In genomic region chr13:107925470-107925869, GRCm38 (mm10) we compare ENCODE assay signal across 19 mouse cellular contexts.
DNase-seq lines count a peak whose midpoint lies in the region; ATAC-seq and TF ChIP-seq lines count a peak whose summit lies in the region.
"Had no signal": no experiment of that assay in that cellular context is flagged by ENCODE, and none has a peak within 500 bp of the region (broad histone marks: within the 10 kb centered on the region; RNA-seq: fewer than 3 reads in every experiment).

No protein-coding gene starts in this region.

- H3K4me1 ChIP-seq in liver, adult 2 months (ENCODE audit: control insufficient read depth, insufficient read depth, low read length): peaks cover 6% of the 10 kb centered on the region; the same call in 1 of the 2 replicates
- H3K4me1 ChIP-seq in liver, postnatal 0 days (ENCODE audit: insufficient read depth): no peaks in the 10 kb centered on the region
- peaks cover 6% of the 10 kb centered on the region; the same call in 1 of the 2 replicates for H3K4me1 ChIP-seq in stomach, postnatal 0 days (replicated peaks; ENCODE audit: control insufficient read depth, insufficient read depth)
- H3K4me1 ChIP-seq: liver, embryonic 12.5 days had no signal

- no peaks in the 10 kb centered on the region for H3K36me3 ChIP-seq in liver, adult 2 months (ENCODE audit: control insufficient read depth, insufficient read depth, low read length)
- H3K36me3 ChIP-seq in liver, postnatal 0 days (replicated peaks; ENCODE audit: insufficient read depth, low read length): no peaks in the 10 kb centered on the region
- no peaks in the 10 kb centered on the region for H3K36me3 ChIP-seq in stomach, postnatal 0 days (ENCODE audit: control insufficient read depth, insufficient read depth, low read length)
- H3K36me3 ChIP-seq: heart, embryonic 10.5 days; hindbrain, embryonic 15.5 days; liver, embryonic 12.5 days had no signal

- H3K4me2 ChIP-seq in liver, postnatal 0 days (ENCODE audit: low read depth, low read length): no peak overlapping the region
- H3K4me2 ChIP-seq in stomach, postnatal 0 days (replicated peaks; ENCODE audit: low read depth): no peak overlapping the region
- H3K4me2 ChIP-seq: hindbrain, embryonic 15.5 days; liver, embryonic 12.5 days had no signal

- no peak for TF ChIP-seq POLR2A in liver, adult 2 months (IDR thresholded peaks at IDR 0.05; ENCODE audit: extremely low read depth, insufficient read depth, low read length)

- TF ChIP-seq CTCF in liver, adult 2 months (IDR thresholded peaks at IDR 0.05; ENCODE audit: low read depth, low read length): no peak
- no peak for TF ChIP-seq CTCF in liver, postnatal 0 days (IDR thresholded peaks at IDR 0.05; ENCODE audit: low read depth)
- TF ChIP-seq CTCF in stomach, postnatal 0 days (IDR thresholded peaks at IDR 0.05; ENCODE audit: low read depth): no peak

- ATAC-seq in liver, postnatal 0 days: no peak
- ATAC-seq in stomach, postnatal 0 days (ENCODE audit: low FRiP score, low TSS enrichment): peak; percentile 40; the same call in 1 of the 2 replicates
- ATAC-seq: liver, embryonic 12.5 days; midbrain, embryonic 16.5 days had no signal

- 54% methylated on average over 8 of the region's 8 CpGs for WGBS in liver, adult 2 months
- 77% methylated on average over 8 of the region's 8 CpGs for WGBS in liver, postnatal 0 days (ENCODE audit: insufficient replicate concordance)
- WGBS in stomach, postnatal 0 days: 63% methylated on average over 8 of the region's 8 CpGs

- TF ChIP-seq EP300 in liver, postnatal 0 days (IDR thresholded peaks at IDR 0.05; ENCODE audit: low read depth): no peak
- TF ChIP-seq EP300 in stomach, postnatal 0 days (optimal IDR thresholded peaks at IDR 0.05): peak; percentile 43

- H3K27ac ChIP-seq in liver, adult 2 months (replicated peaks; ENCODE audit: insufficient read depth, low read depth, low read length): no peak overlapping the region
- H3K27ac ChIP-seq in liver, postnatal 0 days (ENCODE audit: low read depth): no peak overlapping the region
- peak overlapping the region; percentile 56; the same call in 1 of the 2 replicates for H3K27ac ChIP-seq in stomach, postnatal 0 days (replicated peaks)
- H3K27ac ChIP-seq: heart, embryonic 10.5 days; hindbrain, embryonic 15.5 days; liver, embryonic 12.5 days had no signal

- peak; percentile 8 for DNase-seq in adrenal gland, adult 2 months
- no peak for DNase-seq in adrenal gland, adult 18-20 months (ENCODE audit: low spot score in 2 of 2)
- peak; percentile 59 for DNase-seq in liver, adult 2 months (ENCODE audit: extremely low read depth, low read depth, low spot score)
- no peak for DNase-seq in liver, postnatal 0 days
- DNase-seq in urinary bladder, postnatal 36 days (ENCODE audit: low spot score in 2 of 2): peak; percentile 26
- DNase-seq in urinary bladder, postnatal 4 days (ENCODE audit: low spot score in 2 of 2): no peak
- no peak for DNase-seq in stomach, postnatal 0 days (ENCODE audit: low spot score)
- no peak for DNase-seq in right cerebral cortex, postnatal 25 days
- DNase-seq: adrenal gland, postnatal 14 days; cerebellum, adult 11-12 months; cerebellum, postnatal 25 days; gastrocnemius, postnatal 36 days; heart, postnatal 10 days; kidney, adult 18-20 months had no signal

- H3K79me2 ChIP-seq in liver, adult 2 months (ENCODE audit: control insufficient read depth, insufficient read depth, low read length): no peaks in the 10 kb centered on the region

- no peak overlapping the region for H3K9ac ChIP-seq in liver, adult 2 months (ENCODE audit: low read depth, low read length)
- no peak overlapping the region for H3K9ac ChIP-seq in liver, postnatal 0 days (replicated peaks)
- no peak overlapping the region for H3K9ac ChIP-seq in stomach, postnatal 0 days (ENCODE audit: low read length)
- H3K9ac ChIP-seq: hindbrain, embryonic 15.5 days; liver, embryonic 12.5 days had no signal

- H3K4me3 ChIP-seq in liver, adult 2 months (ENCODE audit: insufficient read depth, low read depth, low read length): no peak overlapping the region
- no peak overlapping the region for H3K4me3 ChIP-seq in liver, postnatal 0 days (ENCODE audit: low read depth, low read length)
- H3K4me3 ChIP-seq in stomach, postnatal 0 days (ENCODE audit: low read depth, low read length): no peak overlapping the region
- H3K4me3 ChIP-seq: heart, embryonic 10.5 days; hindbrain, embryonic 15.5 days; liver, embryonic 12.5 days had no signal

- H3K9me3 ChIP-seq in liver, postnatal 0 days (ENCODE audit: low read length): no peaks in the 10 kb centered on the region
- no peaks in the 10 kb centered on the region for H3K9me3 ChIP-seq in stomach, postnatal 0 days (ENCODE audit: control insufficient read depth, low read length)
- H3K9me3 ChIP-seq: heart, embryonic 10.5 days; hindbrain, embryonic 15.5 days; liver, embryonic 12.5 days had no signal

- H3K27me3 ChIP-seq in liver, adult 2 months (ENCODE audit: control insufficient read depth, insufficient read depth, low read length): no peaks in the 10 kb centered on the region
- no peaks in the 10 kb centered on the region for H3K27me3 ChIP-seq in liver, postnatal 0 days (ENCODE audit: insufficient read depth, low read length)
- no peaks in the 10 kb centered on the region for H3K27me3 ChIP-seq in stomach, postnatal 0 days (ENCODE audit: control insufficient read depth, insufficient read depth, low read length)
- H3K27me3 ChIP-seq: CH12.LX; hindbrain, embryonic 15.5 days had no signal

Comparison
In these comparisons a context has a peak if more than half of its experiments do, and no peak if none do; other contexts are left out.
1. DNase-seq: peak in adrenal gland, adult 2 months (single experiment), liver, adult 2 months (single experiment) and urinary bladder, postnatal 36 days (2 of 2); none in adrenal gland, adult 18-20 months (0 of 2), liver, postnatal 0 days (single experiment), urinary bladder, postnatal 4 days (0 of 2), stomach, postnatal 0 days (single experiment) and right cerebral cortex, postnatal 25 days (single experiment).